Mouse (Mus musculus) lung, embryonic 14.5 days (tissue): ENCODE measurements at regions not wholly inside any gene's neighbourhood (a gene's known extent, or its start where the extent isn't known, plus 50 kb on each side); places are given as distances from the start of the nearest gene placed in this dataset.

ENCODE experiments used
- ATAC-seq: fragments of 200-750 bp; cut with Nextera tagmentation; 2 replicates; pipeline ENCODE4 v1.8.0; 2017; ENCODE audit warnings: mild to moderate bottlenecking, moderate TSS enrichment, moderate library complexity; ENCODE audit not compliant: insufficient read depth
- DNase-seq: peaks from one replicate; pipeline ENCODE4 v3.0.0-alpha.2; 2015
- H3K27ac ChIP-seq: fragments of 300-500 bp; sonication (generic); 2 replicates; pipeline ENCODE4 v1.5.1; 2014; ENCODE audit warnings: low read depth, mild to moderate bottlenecking, moderate library complexity
- H3K27me3 ChIP-seq: fragments of 300-500 bp; sonication (generic); 2 replicates; pipeline ENCODE4 v1.6.1; 2014; ENCODE audit warnings: low read length, control low read depth; ENCODE audit not compliant: insufficient read depth
- H3K36me3 ChIP-seq: fragments of 300-500 bp; sonication (generic); 2 replicates; pipeline ENCODE4 v1.6.1; 2014; ENCODE audit warnings: control low read depth; ENCODE audit not compliant: insufficient read depth
- H3K4me1 ChIP-seq: fragments of 300-500 bp; sonication (generic); 2 replicates; pipeline ENCODE4 v1.6.1; 2014; ENCODE audit warnings: antibody characterized with exemption, control low read depth; ENCODE audit not compliant: insufficient read depth
- H3K4me2 ChIP-seq: fragments of 300-500 bp; sonication (generic); 2 replicates; pipeline ENCODE4 v1.6.1; 2014; ENCODE audit warnings: mild to moderate bottlenecking
- H3K4me3 ChIP-seq: fragments of 300-500 bp; sonication (generic); 2 replicates; pipeline ENCODE4 v1.5.1; 2014; ENCODE audit warnings: low read depth, low read length
- H3K9ac ChIP-seq: fragments of 300-500 bp; sonication (generic); 2 replicates; pipeline ENCODE4 v1.6.1; 2014
- H3K9me3 ChIP-seq: fragments of 300-500 bp; sonication (generic); 2 replicates; pipeline ENCODE4 v1.6.1; 2016; ENCODE audit warnings: low read depth, low read length, control low read depth
- CTCF ChIP-seq: IDR thresholded peaks from 2 replicates; pipeline ENCODE4 v1.5.1; 2016; ENCODE audit warnings: antibody characterized with exemption, low read depth
- WGBS: fragments of 180-500 bp; shearing (Covaris S2); extraction: QIAGEN DNeasy Blood & Tissue Kit; methylation state at CpG from one replicate; pipeline ENCODE4 v1.1.7; 2014; 5-methylcytosine and 5-hydroxymethylcytosine counted together

DNA sequence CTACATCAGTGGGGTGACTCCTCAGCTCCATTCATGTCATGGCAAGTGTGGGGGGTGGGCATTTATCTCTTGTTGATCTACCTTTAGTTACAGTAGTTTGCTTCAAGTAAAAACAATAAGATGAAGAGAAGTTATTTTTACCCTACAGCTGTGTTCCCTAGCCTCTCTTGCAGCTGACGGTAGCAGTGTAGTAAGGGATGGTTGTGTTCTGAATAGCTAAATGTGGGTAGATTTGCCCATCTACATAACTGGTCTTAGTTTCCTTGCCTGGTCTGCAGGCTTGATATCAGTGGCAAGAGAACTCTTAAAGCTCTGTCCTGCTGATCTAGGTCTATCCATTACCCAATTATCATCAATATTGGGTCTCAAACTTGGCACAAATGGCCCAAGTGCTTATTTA lies 152.7 kb upstream of the Cpeb2 start:
- Histone ChIP-seq H3K27ac (no peak overlapping the region), H3K9ac (no peak overlapping the region), H3K4me3 (no peak overlapping the region), H3K4me2 (no peak overlapping the region), H3K9me3 (no peaks in the 10 kb centered on the region), H3K27me3 (no peaks in the 10 kb centered on the region), H3K36me3 (no peaks in the 10 kb centered on the region), H3K4me1 (no peaks in the 10 kb centered on the region)
- WGBS = 92% methylated on average over 1 of the region's 1 CpGs
- no peak for ATAC-seq
- DNase-seq = no peak
- no peak for TF ChIP-seq CTCF

GRCm38 (mm10) chr5:43081561-43082534 lies 151.1 kb upstream of the Cpeb2 start:
- Histone ChIP-seq H3K4me2 (no peak overlapping the region), H3K4me3 (no peak overlapping the region), H3K27me3 (no peaks in the 10 kb centered on the region), H3K9ac (no peak overlapping the region), H3K9me3 (no peaks in the 10 kb centered on the region), H3K4me1 (no peaks in the 10 kb centered on the region), H3K27ac (no peak overlapping the region), H3K36me3 (no peaks in the 10 kb centered on the region)
- peak; percentile 71 for DNase-seq
- 38% methylated on average over 11 of the region's 11 CpGs for WGBS
- TF ChIP-seq CTCF = no peak
- peak; percentile 38; the same call in 1 of the 2 replicates for ATAC-seq

GRCm38 (mm10) chr5:43087077-43087476 lies 145.9 kb upstream of the Cpeb2 start:
- Histone ChIP-seq H3K9me3 (no peaks in the 10 kb centered on the region), H3K27me3 (no peaks in the 10 kb centered on the region), H3K4me3 (no peak overlapping the region), H3K36me3 (no peaks in the 10 kb centered on the region), H3K4me1 (no peaks in the 10 kb centered on the region), H3K4me2 (no peak overlapping the region), H3K27ac (no peak overlapping the region), H3K9ac (no peak overlapping the region)
- DNase-seq = no peak
- ATAC-seq = no peak
- no peak for TF ChIP-seq CTCF
- WGBS = 80% methylated on average over 2 of the region's 2 CpGs

DNA sequence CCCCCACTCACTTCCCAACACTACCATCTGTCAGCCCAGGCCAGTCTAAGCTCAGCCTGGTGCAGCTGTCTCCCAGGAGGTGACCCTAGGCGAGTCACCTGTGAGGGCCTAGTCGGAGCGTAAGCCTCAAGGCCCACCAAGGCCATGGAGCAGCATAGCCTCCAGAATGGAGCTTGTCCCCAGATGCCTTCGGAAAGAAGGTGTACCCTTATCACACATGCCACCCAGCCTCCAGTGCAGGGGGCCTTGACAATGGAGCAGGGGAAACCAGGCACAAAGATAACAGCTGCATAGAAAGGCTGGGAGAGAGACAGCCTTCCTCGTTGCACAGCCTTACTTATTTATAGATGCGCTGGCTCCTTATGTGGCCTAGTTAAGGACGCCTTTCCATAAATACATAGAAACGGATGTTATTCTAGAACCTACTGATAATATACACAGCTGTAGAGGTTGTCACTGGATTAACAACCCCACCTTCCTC lies 145.0 kb upstream of the Cpeb2 start:
- Histone ChIP-seq H3K9ac (no peak overlapping the region), H3K4me1 (no peaks in the 10 kb centered on the region), H3K9me3 (no peaks in the 10 kb centered on the region), H3K4me3 (no peak overlapping the region), H3K27ac (no peak overlapping the region), H3K27me3 (no peaks in the 10 kb centered on the region), H3K36me3 (no peaks in the 10 kb centered on the region), H3K4me2 (no peak overlapping the region)
- DNase-seq (no peak), ATAC-seq (no peak)
- WGBS = 53% methylated on average over 8 of the region's 8 CpGs
- no peak for TF ChIP-seq CTCF

GRCm38 (mm10) chr5:43088650-43089397 lies 144.1 kb upstream of the Cpeb2 start:
- Histone ChIP-seq H3K4me2 (no peak overlapping the region), H3K4me3 (no peak overlapping the region), H3K27me3 (no peaks in the 10 kb centered on the region), H3K36me3 (no peaks in the 10 kb centered on the region), H3K4me1 (no peaks in the 10 kb centered on the region), H3K9ac (no peak overlapping the region), H3K9me3 (no peaks in the 10 kb centered on the region), H3K27ac (no peak overlapping the region)
- no peak for ATAC-seq
- 69% methylated on average over 12 of the region's 12 CpGs for WGBS
- no peak for DNase-seq
- no peak for TF ChIP-seq CTCF

- H3K36me3 ChIP-seq = no peaks in the 10 kb centered on the region
- H3K27ac ChIP-seq = no peak overlapping the region
- DNase-seq = no peak
- H3K27me3 ChIP-seq = no peaks in the 10 kb centered on the region
- TF ChIP-seq CTCF = no peak
- H3K4me3 ChIP-seq = no peak overlapping the region
- no peak overlapping the region for H3K9ac ChIP-seq
- 0 out of 2 replicates have a peak, but pooled peaks cover 2% of the 10 kb centered on the region for H3K4me1 ChIP-seq
- ATAC-seq = no peak
- no peaks in the 10 kb centered on the region for H3K9me3 ChIP-seq
- 72% methylated on average over 2 of the region's 2 CpGs for WGBS
- no peak overlapping the region for H3K4me2 ChIP-seq
Observed at GRCm38 (mm10) chr5:43089475-43089874, 143.5 kb upstream of the Cpeb2 start.

- Histone ChIP-seq H3K27ac (no peak overlapping the region), H3K4me3 (no peak overlapping the region), H3K4me1 (0 out of 2 replicates have a peak, but pooled peaks cover 6% of the 10 kb centered on the region), H3K27me3 (no peaks in the 10 kb centered on the region), H3K9me3 (no peaks in the 10 kb centered on the region), H3K4me2 (no peak overlapping the region), H3K9ac (no peak overlapping the region), H3K36me3 (no peaks in the 10 kb centered on the region)
- no peak for TF ChIP-seq CTCF
- DNase-seq (no peak), ATAC-seq (no peak)
- WGBS = 78% methylated on average over 1 of the region's 1 CpGs
Observed at GRCm38 (mm10) chr5:43089941-43090340, 143.0 kb upstream of the Cpeb2 start.
